In the genomic region with DNA sequence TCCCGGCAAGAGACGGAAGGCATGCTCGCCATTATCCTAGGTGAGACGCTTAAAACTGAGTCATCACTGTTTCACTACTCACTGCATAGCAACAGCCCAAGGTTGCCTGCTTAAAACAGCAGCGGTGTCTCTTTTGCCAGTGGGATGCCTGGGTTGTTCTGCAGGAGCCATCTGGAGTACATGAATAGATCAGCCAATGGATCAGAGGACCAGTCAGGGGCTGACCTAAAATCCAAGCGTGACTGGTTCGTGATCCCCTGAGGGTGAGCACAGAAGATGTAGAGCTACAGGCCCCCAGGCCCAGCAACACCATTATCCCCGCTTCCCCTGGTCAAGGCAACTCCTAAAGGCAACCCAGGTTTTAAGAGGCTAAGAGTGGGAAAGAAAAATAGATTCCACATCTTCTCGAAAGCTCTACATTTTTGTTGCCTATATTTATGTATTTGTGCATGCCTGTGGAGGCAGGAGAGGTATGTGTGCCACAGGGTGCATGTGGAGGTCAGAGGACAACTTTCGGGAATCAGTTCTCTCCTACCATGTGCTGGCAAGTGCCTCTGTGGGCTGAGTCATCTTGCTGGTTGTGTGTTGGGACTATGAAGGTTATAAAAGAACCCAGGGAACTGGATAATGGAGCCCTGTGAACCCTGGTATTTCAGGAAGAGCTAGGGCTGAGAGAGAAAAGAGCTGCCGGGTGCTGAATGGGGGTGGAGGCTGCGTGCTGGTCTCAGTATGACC, we compare ENCODE assay signal across 14 mouse cellular contexts. TPM values are rescaled to one million over a fixed set of nuclear protein-coding genes. Genes with fewer than 3 reads are reported as not detected.
A peak's percentile ranks its signal among the peaks of the same experiment; 100 is the strongest.
DNase-seq lines count a peak whose midpoint lies in the region; ATAC-seq and TF ChIP-seq lines count a peak whose summit lies in the region.
"Had no signal": no experiment of that assay in that cellular context is flagged by ENCODE, and none has a peak within 500 bp of the region (broad histone marks: within the 10 kb centered on the region; RNA-seq: fewer than 3 reads in every experiment).

No protein-coding gene starts in this region.

- no peak overlapping the region for H3K9ac ChIP-seq in hindbrain, postnatal 0 days (replicated peaks; ENCODE audit: low read length)

- TF ChIP-seq CTCF in hindbrain, postnatal 0 days (IDR thresholded peaks at IDR 0.05; ENCODE audit: low read depth): no peak

- WGBS in heart, embryonic 10.5 days: 67% methylated on average over 12 of the region's 12 CpGs
- 48% methylated on average over 12 of the region's 12 CpGs for WGBS in hindbrain, postnatal 0 days

- intact Hi-C loops in heart, postnatal 25 days (cut with DNase I): no loop called here

- no peaks in the 10 kb centered on the region for H3K36me3 ChIP-seq in heart, embryonic 10.5 days
- no peaks in the 10 kb centered on the region for H3K36me3 ChIP-seq in hindbrain, postnatal 0 days (ENCODE audit: insufficient read depth, low read length)

- H3K27me3 ChIP-seq in heart, embryonic 10.5 days (ENCODE audit: insufficient read depth, poor library complexity, severe bottlenecking): no peaks in the 10 kb centered on the region
- H3K27me3 ChIP-seq in hindbrain, postnatal 0 days (ENCODE audit: insufficient read depth, low read length): no peaks in the 10 kb centered on the region
- H3K27me3 ChIP-seq: CH12.LX had no signal

- peak overlapping the region; percentile 29; the same call in 1 of the 2 replicates for H3K27ac ChIP-seq in heart, embryonic 10.5 days
- H3K27ac ChIP-seq in hindbrain, postnatal 0 days: no peak overlapping the region
- H3K27ac ChIP-seq: left cerebral cortex, adult 2 months had no signal

- no peak overlapping the region for H3K4me3 ChIP-seq in heart, embryonic 10.5 days
- H3K4me3 ChIP-seq in hindbrain, postnatal 0 days (ENCODE audit: low read length): no peak overlapping the region
- H3K4me3 ChIP-seq: left cerebral cortex, adult 2 months had no signal

- no peaks in the 10 kb centered on the region for H3K9me3 ChIP-seq in heart, embryonic 10.5 days
- no peaks in the 10 kb centered on the region for H3K9me3 ChIP-seq in hindbrain, postnatal 0 days (ENCODE audit: low read length)

- peaks cover 30% of the 10 kb centered on the region for H3K4me1 ChIP-seq in heart, embryonic 10.5 days
- H3K4me1 ChIP-seq in hindbrain, postnatal 0 days (ENCODE audit: insufficient read depth, low read length): peaks cover 5% of the 10 kb centered on the region; the same call in 1 of the 2 replicates

- H3K4me2 ChIP-seq in hindbrain, postnatal 0 days (ENCODE audit: low read depth, low read length): no peak overlapping the region

- peak; percentile 43; the same call in 1 of the 2 replicates for ATAC-seq in hindbrain, postnatal 0 days
- no peak for ATAC-seq in granulocyte monocyte progenitor cell, adult 5-6 weeks (replicated peaks; ENCODE audit: poor library complexity, severe bottlenecking)
- ATAC-seq: activated CD4-positive, CD25-positive, alpha-beta regulatory T cell, adult 4 months had no signal

- DNase-seq in heart, embryonic 10.5 days (ENCODE audit: low spot score): no peak
- no peak for DNase-seq in heart, postnatal 25 days (ENCODE audit: low spot score)
- DNase-seq in adrenal gland, adult 2 months: peak; percentile 63
- peak; percentile 33 to 34 for DNase-seq in cerebellum, postnatal 10 days
- peak; percentile 25 for DNase-seq in hindbrain, postnatal 0 days (ENCODE audit: low spot score)
- DNase-seq in gastrocnemius, postnatal 25 days: no peak
- DNase-seq in kidney, postnatal 36 days: no peak
- DNase-seq: heart, postnatal 36 days; thymus, postnatal 36 days had no signal

RNA-seq across cellular contexts. Expression of a gene that starts 3.5 kb away (rescaled TPM):
- polyA plus RNA-seq in heart, embryonic 10.5 days (2016; fragmentation: Nextera tagmentation; extraction: Ambion mirVana): not detected in 2 replicates
- total RNA-seq in heart, postnatal 25 days (2021): not detected
- total RNA-seq in adrenal gland, adult 2 months (2021): not detected
- polyA plus RNA-seq in adrenal gland, adult 2 months (2012; rRNA removed): not detected in 2 replicates
- total RNA-seq in hindbrain, postnatal 0 days (2014; rRNA removed): not detected in 2 replicates
- not detected in 2 replicates for polyA plus RNA-seq in hindbrain, postnatal 0 days (2015; fragmentation: Nextera tagmentation; extraction: Ambion mirVana)
- total RNA-seq in gastrocnemius, postnatal 25 days (2021): not detected
- not detected in 2 replicates for total RNA-seq in granulocyte monocyte progenitor cell, adult 5-6 weeks (2014; fragmentation: Nextera tagmentation)
- total RNA-seq in granulocyte monocyte progenitor cell, adult 5-6 weeks (2017): not detected in 2 replicates
- total RNA-seq: CH12.LX; heart, postnatal 36 days; left cerebral cortex, adult 2 months; megakaryocyte, adult 5-6 weeks had no signal
- polyA plus RNA-seq: activated CD4-positive, CD25-positive, alpha-beta regulatory T cell, adult 4 months had no signal

RNA-seq across cellular contexts. Expression of a gene that starts 28.0 kb away (rescaled TPM):
- 66.1 and 102 TPM in 2 replicates for polyA plus RNA-seq in heart, embryonic 10.5 days (2016; fragmentation: Nextera tagmentation; extraction: Ambion mirVana)
- total RNA-seq in heart, postnatal 25 days (2021): 10 to 100 TPM; 87.5 to 89.2 TPM
- total RNA-seq in adrenal gland, adult 2 months (2021): 100 to 1,000 TPM; 129 to 147 TPM
- polyA plus RNA-seq in adrenal gland, adult 2 months (2012; rRNA removed): 33.2 and 35.8 TPM in 2 replicates
- total RNA-seq in hindbrain, postnatal 0 days (2014; rRNA removed): 30.9 and 36.0 TPM in 2 replicates
- 11.7 and 12.1 TPM in 2 replicates for polyA plus RNA-seq in hindbrain, postnatal 0 days (2015; fragmentation: Nextera tagmentation; extraction: Ambion mirVana)
- total RNA-seq in gastrocnemius, postnatal 25 days (2021): 10 to 100 TPM; 31.7 to 32.2 TPM
- total RNA-seq in granulocyte monocyte progenitor cell, adult 5-6 weeks (2014; fragmentation: Nextera tagmentation): not detected in 2 replicates
- not detected in 2 replicates for total RNA-seq in granulocyte monocyte progenitor cell, adult 5-6 weeks (2017)
- polyA plus RNA-seq: activated CD4-positive, CD25-positive, alpha-beta regulatory T cell, adult 4 months had no signal

Comparison
In these comparisons a context has a peak if more than half of its experiments do, and no peak if none do; other contexts are left out.
1. DNase-seq: peak in adrenal gland, adult 2 months (single experiment), cerebellum, postnatal 10 days (2 of 2) and hindbrain, postnatal 0 days (single experiment); none in heart, embryonic 10.5 days (single experiment), heart, postnatal 25 days (single experiment), gastrocnemius, postnatal 25 days (single experiment) and kidney, postnatal 36 days (0 of 2).
2. RNA of a gene that starts 28.0 kb away (total RNA-seq): 129 to 147 TPM in adrenal gland, adult 2 months, 87.5 to 89.2 TPM in heart, postnatal 25 days, 31.7 to 32.2 TPM in gastrocnemius, postnatal 25 days and 30.9 to 36.0 TPM in hindbrain, postnatal 0 days; not detected in granulocyte monocyte progenitor cell, adult 5-6 weeks; every median in the first group is over 10 times any median in the second.